Mouse (Mus musculus): Measurements from ENCODE around the gene Slc50a1. TPM values are rescaled to one million over a fixed set of nuclear protein-coding genes. Genes with fewer than 3 reads are reported as not detected.
A peak's percentile ranks its signal among the peaks of the same experiment; 100 is the strongest.

Gene Slc50a1
- polyA plus RNA-seq, 1 experiment from 2014 or later = 72.2 TPM

GRCm38 (mm10) chr3:89294195-89294594 lies 23.8 kb upstream of the Slc50a1 start:
- Histone ChIP-seq H3K27ac (replicated peaks) (no peak overlapping the region), H3K4me2 (replicated peaks) (no peak overlapping the region), H3K9ac (no peak overlapping the region), H3K4me3 (replicated peaks) (no peak overlapping the region), H3K27me3 (no peaks in the 10 kb centered on the region), H3K36me3 (no peaks in the 10 kb centered on the region), H3K9me3 (replicated peaks) (no peaks in the 10 kb centered on the region), H3K4me1 (peaks cover 16% of the 10 kb centered on the region; the same call in 1 of the 2 replicates)
- WGBS = 79% methylated on average over 5 of the region's 5 CpGs
- no peak for ATAC-seq (ENCODE audit: insufficient number of reproducible peaks, low FRiP score, low TSS enrichment, low read depth)

GRCm38 (mm10) chr3:89293247-89293918 lies 23.0 kb upstream of the Slc50a1 start:
- Histone ChIP-seq H3K36me3 (no peaks in the 10 kb centered on the region), H3K27me3 (no peaks in the 10 kb centered on the region), H3K4me2 (replicated peaks) (no peak overlapping the region), H3K27ac (replicated peaks) (no peak overlapping the region), H3K9ac (no peak overlapping the region), H3K4me1 (peaks cover 13% of the 10 kb centered on the region; the same call in 1 of the 2 replicates), H3K4me3 (replicated peaks) (no peak overlapping the region), H3K9me3 (replicated peaks) (no peaks in the 10 kb centered on the region)
- no peak for ATAC-seq (ENCODE audit: insufficient number of reproducible peaks, low FRiP score, low TSS enrichment, low read depth)
- WGBS = 90% methylated on average over 11 of the region's 11 CpGs

- Histone ChIP-seq H3K27me3 (no peaks in the 10 kb centered on the region), H3K4me3 (replicated peaks) (no peak overlapping the region), H3K4me1 (peaks cover 13% of the 10 kb centered on the region; the same call in 1 of the 2 replicates), H3K9ac (no peak overlapping the region), H3K36me3 (no peaks in the 10 kb centered on the region), H3K27ac (replicated peaks) (no peak overlapping the region), H3K4me2 (replicated peaks) (no peak overlapping the region), H3K9me3 (replicated peaks) (no peaks in the 10 kb centered on the region)
- 70% methylated on average over 5 of the region's 5 CpGs for WGBS
- ATAC-seq (ENCODE audit: insufficient number of reproducible peaks, low FRiP score, low TSS enrichment, low read depth) = no peak
Observed at GRCm38 (mm10) chr3:89292303-89292702, 21.9 kb upstream of the Slc50a1 start.

- Histone ChIP-seq H3K9ac (no peak overlapping the region), H3K4me3 (replicated peaks) (no peak overlapping the region), H3K27ac (replicated peaks) (no peak overlapping the region), H3K36me3 (no peaks in the 10 kb centered on the region), H3K9me3 (replicated peaks) (no peaks in the 10 kb centered on the region), H3K4me2 (replicated peaks) (no peak overlapping the region), H3K27me3 (no peaks in the 10 kb centered on the region), H3K4me1 (peaks cover 15% of the 10 kb centered on the region)
- ATAC-seq (ENCODE audit: insufficient number of reproducible peaks, low FRiP score, low TSS enrichment, low read depth) = no peak
- 60% methylated on average over 10 of the region's 10 CpGs for WGBS
Observed at GRCm38 (mm10) chr3:89291874-89292273, 21.5 kb upstream of the Slc50a1 start.

- no peaks in the 10 kb centered on the region for H3K9me3 ChIP-seq (replicated peaks)
- H3K4me1 ChIP-seq = peaks cover 26% of the 10 kb centered on the region
- no peaks in the 10 kb centered on the region for H3K27me3 ChIP-seq
- no peaks in the 10 kb centered on the region for H3K36me3 ChIP-seq
- no peak overlapping the region for H3K27ac ChIP-seq (replicated peaks)
- 53% methylated on average over 7 of the region's 7 CpGs for WGBS
- H3K4me2 ChIP-seq (replicated peaks) = no peak overlapping the region
- H3K4me3 ChIP-seq (replicated peaks) = no peak overlapping the region
- ATAC-seq (ENCODE audit: insufficient number of reproducible peaks, low FRiP score, low TSS enrichment, low read depth) = no peak
- no peak overlapping the region for H3K9ac ChIP-seq
Observed at GRCm38 (mm10) chr3:89288503-89288928, 18.1 kb upstream of the Slc50a1 start.

GRCm38 (mm10) chr3:89287286-89287685 lies 16.9 kb upstream of the Slc50a1 start:
- Histone ChIP-seq H3K4me1 (peaks cover 26% of the 10 kb centered on the region), H3K9ac (no peak overlapping the region), H3K4me2 (replicated peaks) (no peak overlapping the region), H3K4me3 (replicated peaks) (no peak overlapping the region), H3K27ac (replicated peaks) (no peak overlapping the region), H3K9me3 (replicated peaks) (no peaks in the 10 kb centered on the region), H3K36me3 (no peaks in the 10 kb centered on the region), H3K27me3 (no peaks in the 10 kb centered on the region)
- no peak for ATAC-seq (ENCODE audit: insufficient number of reproducible peaks, low FRiP score, low TSS enrichment, low read depth)
- WGBS = 38% methylated on average over 5 of the region's 5 CpGs

GRCm38 (mm10) chr3:89285526-89285925 lies 15.2 kb upstream of the Slc50a1 start:
- Histone ChIP-seq H3K9ac (no peak overlapping the region), H3K4me1 (peaks cover 34% of the 10 kb centered on the region), H3K27ac (replicated peaks) (no peak overlapping the region), H3K4me3 (replicated peaks) (no peak overlapping the region), H3K9me3 (replicated peaks) (no peaks in the 10 kb centered on the region), H3K36me3 (no peaks in the 10 kb centered on the region), H3K27me3 (no peaks in the 10 kb centered on the region), H3K4me2 (replicated peaks) (no peak overlapping the region)
- ATAC-seq (ENCODE audit: insufficient number of reproducible peaks, low FRiP score, low TSS enrichment, low read depth) = no peak
- 36% methylated on average over 2 of the region's 2 CpGs for WGBS

GRCm38 (mm10) chr3:89284261-89284660 lies 13.9 kb upstream of the Slc50a1 start:
- H3K36me3 ChIP-seq = no peaks in the 10 kb centered on the region
- no peak overlapping the region for H3K4me3 ChIP-seq (replicated peaks)
- peaks cover 46% of the 10 kb centered on the region for H3K4me1 ChIP-seq
- WGBS = 76% methylated on average over 3 of the region's 3 CpGs
- no peak overlapping the region for H3K9ac ChIP-seq
- H3K4me2 ChIP-seq (replicated peaks) = no peak overlapping the region
- H3K27ac ChIP-seq (replicated peaks) = no peak overlapping the region
- no peak for ATAC-seq (ENCODE audit: insufficient number of reproducible peaks, low FRiP score, low TSS enrichment, low read depth)
- H3K9me3 ChIP-seq (replicated peaks) = no peaks in the 10 kb centered on the region
- no peaks in the 10 kb centered on the region for H3K27me3 ChIP-seq

- H3K27me3 ChIP-seq = no peaks in the 10 kb centered on the region
- H3K4me2 ChIP-seq (replicated peaks) = 0 out of 2 replicates have a peak overlapping the region, but pooled peaks have one; percentile 95
- H3K9me3 ChIP-seq (replicated peaks) = no peaks in the 10 kb centered on the region
- H3K36me3 ChIP-seq = no peaks in the 10 kb centered on the region
- H3K27ac ChIP-seq (replicated peaks) = peak overlapping the region; percentile 91; the same call in 1 of the 2 replicates
- no peak for ATAC-seq (ENCODE audit: insufficient number of reproducible peaks, low FRiP score, low TSS enrichment, low read depth)
- WGBS = 11% methylated on average over 4 of the region's 4 CpGs
- no peak overlapping the region for H3K4me3 ChIP-seq (replicated peaks)
- no peak overlapping the region for H3K9ac ChIP-seq
- peaks cover 66% of the 10 kb centered on the region for H3K4me1 ChIP-seq
Observed at GRCm38 (mm10) chr3:89282291-89282643, 11.9 kb upstream of the Slc50a1 start.

- ATAC-seq (ENCODE audit: insufficient number of reproducible peaks, low FRiP score, low TSS enrichment, low read depth) = no peak
- Histone ChIP-seq H3K9ac (no peak overlapping the region), H3K4me1 (peaks cover 68% of the 10 kb centered on the region), H3K36me3 (no peaks in the 10 kb centered on the region), H3K27ac (replicated peaks) (peak overlapping the region; percentile 91), H3K27me3 (no peaks in the 10 kb centered on the region), H3K4me2 (replicated peaks) (peak overlapping the region; percentile 95), H3K4me3 (replicated peaks) (peak overlapping the region; percentile 64), H3K9me3 (replicated peaks) (no peaks in the 10 kb centered on the region)
- 10% methylated on average over 20 of the region's 20 CpGs for WGBS
Observed at GRCm38 (mm10) chr3:89281579-89282290, 11.4 kb upstream of the Slc50a1 start.

- ATAC-seq (ENCODE audit: insufficient number of reproducible peaks, low FRiP score, low TSS enrichment, low read depth) = no peak
- H3K27ac ChIP-seq (replicated peaks) = peak within 1 kb of the TSS; percentile 91
- H3K9ac ChIP-seq = peak within 1 kb of the TSS; percentile 40
- peaks cover 66% of the 10 kb centered on the region for H3K4me1 ChIP-seq
- under 1% methylated on average over 52 of the region's 52 CpGs for WGBS
- peaks cover 5% of the 10 kb centered on the region; the same call in 1 of the 2 replicates for H3K36me3 ChIP-seq
- peak within 1 kb of the TSS; percentile 64 for H3K4me3 ChIP-seq (replicated peaks)
- peak within 1 kb of the TSS; percentile 95 for H3K4me2 ChIP-seq (replicated peaks)
- no peaks in the 10 kb centered on the region for H3K9me3 ChIP-seq (replicated peaks)
- H3K27me3 ChIP-seq = no peaks in the 10 kb centered on the region
Observed at GRCm38 (mm10) chr3:89280606-89281511, 10.5 kb upstream of the Slc50a1 start, which contains the start of gene Efna1. TSS of gene Efna1 (minus strand) at chr3:89281142.

Data from embryonic facial prominence, embryonic 15.5 days (tissue).